Mouse (Mus musculus) urinary bladder, adult 18-20 months (tissue): ENCODE data around the gene Nr6a1.

Experiments used
- DNase-seq, 2 experiments: peaks; one replicate each; pipeline ENCODE4 v3.0.0; 2022; ENCODE audit warnings: low spot score in 2 of 2, mixed read lengths in 2 of 2

The Nr6a1 gene

GRCm38 (mm10) chr2:38714324-38714723, 213.2 kb downstream of the Nr6a1 start, which contains the start of gene Nr5a1:
Gene Nr5a1, minus strand, starts transcription at chr2:38714542.
- DNase-seq: no peak

GRCm38 (mm10) chr2:38713596-38713995, 213.9 kb downstream of the Nr6a1 start:
- DNase-seq: no peak

GRCm38 (mm10) chr2:38712769-38713125, 214.7 kb downstream of the Nr6a1 start:
- DNase-seq: no peak

GRCm38 (mm10) chr2:38712076-38712768, 215.3 kb downstream of the Nr6a1 start:
- DNase-seq: no peak

DNA sequence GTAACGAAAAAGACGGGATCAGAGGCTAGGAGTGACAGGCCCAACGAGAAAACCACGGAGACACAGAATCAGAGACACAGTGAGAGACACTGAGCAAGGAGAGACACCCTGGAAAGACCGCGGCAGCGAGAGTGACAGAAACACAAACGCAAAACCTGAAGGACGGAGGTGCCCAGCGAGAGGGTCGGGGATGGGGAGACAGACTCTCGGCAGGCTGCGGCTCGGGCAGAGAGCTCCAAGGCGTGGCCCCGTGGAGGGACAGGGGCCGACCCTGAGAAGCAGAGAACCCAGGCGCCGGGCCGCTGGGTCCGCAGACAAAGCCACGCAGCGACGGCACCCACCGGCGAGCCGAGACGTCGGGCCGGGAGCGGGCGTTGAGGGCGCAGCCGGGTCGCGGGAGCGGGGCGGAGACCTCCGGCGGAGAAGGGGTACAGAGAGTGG, 216.0 kb downstream of the Nr6a1 start:
- peak in 1 of 2 experiments; percentile 28 for DNase-seq

GRCm38 (mm10) chr2:38710304-38711241, 216.9 kb downstream of the Nr6a1 start:
- DNase-seq: peak in 1 of 2 experiments; percentile 39

DNA sequence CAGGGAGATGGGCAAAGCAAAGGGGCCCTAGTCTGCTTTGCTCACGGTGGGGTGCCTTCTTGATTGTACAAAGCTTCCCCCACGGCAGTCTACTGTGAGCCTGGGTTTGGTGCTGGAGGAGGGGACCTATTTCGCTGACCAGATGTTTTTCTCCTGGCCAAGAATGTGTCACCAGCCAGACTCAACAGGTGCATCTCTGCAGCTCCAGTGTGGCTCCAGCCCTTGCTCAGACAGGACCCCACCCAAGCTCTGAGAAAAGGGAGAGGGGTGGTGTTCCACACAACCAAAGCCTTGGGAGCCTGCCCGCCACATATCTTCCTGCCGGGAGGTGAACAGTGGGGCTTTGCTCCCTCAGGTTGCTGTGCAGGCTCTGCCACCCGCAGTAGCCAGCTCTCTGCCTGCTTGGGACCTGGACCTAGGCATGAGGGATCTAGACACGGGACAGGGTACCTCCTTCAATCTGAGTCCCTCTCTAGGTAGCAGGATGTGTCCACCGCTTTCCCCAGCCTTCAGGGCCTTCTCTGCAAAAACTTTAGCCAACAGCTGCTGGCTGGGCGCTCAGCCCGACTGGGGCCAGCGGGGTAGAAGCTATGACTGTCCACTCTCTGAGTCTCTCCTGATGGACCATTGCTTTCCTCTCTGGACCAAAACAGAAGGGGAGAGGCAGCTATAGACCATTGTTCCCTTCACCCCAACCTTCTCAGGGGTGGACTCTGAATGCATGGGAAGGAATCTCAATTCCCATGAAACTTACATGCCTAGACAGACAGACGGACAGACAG, 218.4 kb downstream of the Nr6a1 start:
- DNase-seq: no peak

GRCm38 (mm10) chr2:38706661-38707060, 220.8 kb downstream of the Nr6a1 start:
- no peak for DNase-seq

DNA sequence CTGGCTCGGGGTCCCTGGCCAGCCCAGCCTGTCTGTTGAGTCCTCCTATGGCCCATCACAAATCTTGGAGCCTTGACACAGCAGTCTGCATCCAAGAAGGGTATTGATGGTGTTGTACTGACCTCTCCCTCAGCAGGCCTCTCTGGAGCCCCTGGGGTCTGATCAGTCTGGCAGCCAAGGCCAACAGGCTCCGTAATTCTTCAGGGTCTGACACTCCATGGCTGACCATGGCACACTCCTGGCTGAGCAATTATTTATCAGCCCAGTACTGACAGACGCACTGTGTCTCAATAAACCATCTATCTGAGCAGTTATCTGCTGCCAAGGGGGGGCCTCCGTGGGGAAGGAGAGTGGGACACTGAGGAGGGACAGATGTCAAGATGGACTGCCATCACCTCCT, 222.5 kb downstream of the Nr6a1 start:
- no peak for DNase-seq

- no peak for DNase-seq
Observed at GRCm38 (mm10) chr2:38704336-38704735, 223.2 kb downstream of the Nr6a1 start.

- no peak for DNase-seq
Observed at GRCm38 (mm10) chr2:38700177-38700576, 227.3 kb downstream of the Nr6a1 start.

GRCm38 (mm10) chr2:38698623-38699022, 228.9 kb downstream of the Nr6a1 start:
- DNase-seq: no peak

DNA sequence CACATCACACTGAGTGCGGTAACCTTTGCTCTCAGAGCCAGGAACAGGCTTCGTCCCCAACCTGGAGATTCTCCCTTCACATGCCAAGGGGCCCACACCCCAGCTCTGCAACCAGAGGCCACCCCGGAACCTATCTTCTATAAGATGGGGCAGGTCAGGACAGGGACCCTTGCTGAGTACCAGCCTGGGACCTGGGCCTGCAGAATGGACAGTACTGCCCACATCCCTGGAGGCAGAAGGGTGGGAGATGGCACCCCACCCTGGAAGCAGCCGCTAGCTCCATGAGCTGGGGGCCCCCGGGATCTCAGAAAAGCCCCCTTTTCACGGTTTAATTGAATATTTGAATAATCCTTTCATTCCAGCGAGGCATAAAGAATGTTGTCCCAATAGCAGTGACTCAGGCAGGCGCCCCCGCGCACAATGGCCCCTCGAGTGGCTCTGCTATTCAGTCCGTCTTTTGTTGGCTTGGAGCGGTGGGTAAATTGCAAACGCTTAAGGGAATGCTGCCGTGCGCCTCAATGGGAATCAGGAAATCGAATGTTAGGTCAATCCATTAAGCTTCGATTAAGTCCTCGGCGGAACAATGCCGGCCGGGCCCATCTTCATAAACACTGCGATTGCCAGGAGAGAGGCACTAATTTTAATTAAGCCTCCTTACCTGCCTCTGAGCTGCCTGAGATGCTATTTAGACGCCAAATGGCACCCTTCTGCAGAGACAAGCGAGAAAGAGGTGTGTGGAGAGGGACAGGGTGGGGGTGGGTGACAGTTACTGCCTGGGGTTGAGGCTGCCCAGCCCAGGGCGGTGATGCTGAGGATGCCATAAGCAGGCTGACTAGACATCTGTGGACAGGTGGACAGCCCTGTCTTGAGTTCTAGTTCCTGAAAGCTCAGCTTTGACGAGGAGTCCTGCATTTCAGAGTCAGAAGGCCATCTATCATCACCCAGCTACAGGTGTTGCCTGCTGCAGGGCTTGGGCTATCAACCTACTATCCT, 230.1 kb downstream of the Nr6a1 start:
- DNase-seq: no peak

DNA sequence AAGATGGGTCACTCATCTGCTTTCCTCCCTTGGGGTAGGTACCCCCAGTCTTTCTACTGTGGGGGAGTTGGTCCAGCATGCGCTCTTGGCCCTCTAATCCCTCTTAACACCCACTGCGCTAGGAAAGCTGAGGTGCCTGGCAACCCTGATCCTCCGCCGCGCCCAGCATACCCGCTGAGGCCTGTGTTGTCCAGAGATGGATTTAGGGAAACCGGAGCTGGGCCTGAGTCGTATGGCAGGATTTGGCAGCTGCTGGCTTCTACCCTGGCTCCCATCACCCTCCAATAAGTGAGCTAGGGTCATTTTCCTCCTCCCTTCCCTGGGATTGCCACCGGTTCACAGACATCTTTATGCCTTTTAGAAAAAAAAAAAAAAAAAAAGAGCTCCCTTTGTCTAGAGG, 231.7 kb downstream of the Nr6a1 start:
- DNase-seq: no peak

GRCm38 (mm10) chr2:38691542-38691941, 235.9 kb downstream of the Nr6a1 start:
- DNase-seq: no peak

DNA sequence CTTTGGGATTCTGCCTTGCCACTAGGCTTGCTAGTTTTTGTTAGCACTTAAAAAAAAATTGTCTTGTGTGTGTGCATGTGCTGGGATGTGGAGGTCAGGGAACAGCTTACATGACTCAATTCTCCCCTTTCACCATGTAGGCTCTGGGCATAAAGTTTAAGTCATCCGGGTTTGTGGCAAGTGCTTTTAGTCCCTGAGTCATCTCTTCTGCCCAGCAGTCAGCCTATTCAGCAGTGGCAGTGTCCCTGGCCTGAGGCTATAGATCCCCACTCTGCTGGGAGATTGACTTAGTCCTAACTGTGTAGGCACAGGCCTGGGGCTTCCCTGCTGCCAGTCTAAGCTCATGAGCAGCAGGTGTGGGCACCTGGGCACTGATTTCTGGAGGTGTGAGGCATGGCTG, 237.6 kb downstream of the Nr6a1 start:
- DNase-seq: no peak

DNA sequence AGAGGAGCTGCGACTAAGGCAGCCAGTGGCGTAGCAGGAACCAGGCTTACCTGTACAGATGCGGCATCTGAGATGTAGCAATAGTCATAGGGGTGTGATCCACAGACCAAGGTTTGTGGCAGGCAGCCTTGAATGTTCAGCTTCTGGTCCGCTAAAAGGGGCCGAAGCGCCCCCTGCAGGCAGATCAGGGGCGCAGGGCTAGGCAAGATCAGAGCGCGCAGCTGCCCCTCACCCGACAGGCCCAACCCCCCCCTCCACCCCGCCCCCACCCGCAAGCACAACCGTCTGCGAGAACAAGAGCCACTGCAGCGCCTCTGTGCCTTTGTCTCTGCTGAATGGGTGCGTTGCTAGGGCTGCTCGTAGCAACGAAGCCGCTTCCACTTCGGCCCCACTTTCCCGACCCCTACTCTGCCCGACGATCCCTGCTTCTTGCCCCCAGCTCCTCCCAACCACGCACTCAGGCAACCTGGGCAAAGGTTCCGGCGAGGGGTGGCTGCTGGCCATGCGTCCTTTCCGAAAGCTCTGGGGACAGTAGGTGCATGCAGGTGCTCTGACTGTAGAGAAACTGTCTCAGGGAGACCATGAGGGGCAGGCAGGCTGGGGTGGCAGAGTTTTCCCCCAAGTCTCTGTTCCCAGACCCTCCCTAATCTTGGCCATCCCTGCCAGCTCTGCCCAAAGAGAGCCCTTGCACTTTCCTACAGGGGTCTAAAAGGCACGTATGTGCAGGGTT, 238.5 kb downstream of the Nr6a1 start:
- DNase-seq: no peak

DNA sequence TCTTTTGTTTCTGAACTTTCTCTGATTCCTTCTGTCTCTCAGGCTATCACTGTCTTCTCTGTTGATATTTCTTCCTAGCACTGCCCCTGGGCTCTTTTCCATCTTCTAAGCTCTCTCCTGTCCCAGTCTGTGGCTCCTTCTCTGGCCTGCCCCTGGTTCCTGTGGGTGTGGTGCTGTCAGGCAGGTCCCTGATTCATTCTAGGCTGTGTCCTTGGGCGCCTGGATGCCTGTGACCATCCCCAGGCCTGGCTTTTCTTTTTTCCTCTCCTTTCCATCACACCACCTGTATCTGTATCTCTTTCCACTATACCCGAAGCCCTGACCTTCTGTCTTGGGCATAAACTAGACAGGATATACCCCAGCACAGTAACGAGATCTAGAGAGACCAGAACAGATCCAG, 241.7 kb downstream of the Nr6a1 start:
- DNase-seq: no peak

DNA sequence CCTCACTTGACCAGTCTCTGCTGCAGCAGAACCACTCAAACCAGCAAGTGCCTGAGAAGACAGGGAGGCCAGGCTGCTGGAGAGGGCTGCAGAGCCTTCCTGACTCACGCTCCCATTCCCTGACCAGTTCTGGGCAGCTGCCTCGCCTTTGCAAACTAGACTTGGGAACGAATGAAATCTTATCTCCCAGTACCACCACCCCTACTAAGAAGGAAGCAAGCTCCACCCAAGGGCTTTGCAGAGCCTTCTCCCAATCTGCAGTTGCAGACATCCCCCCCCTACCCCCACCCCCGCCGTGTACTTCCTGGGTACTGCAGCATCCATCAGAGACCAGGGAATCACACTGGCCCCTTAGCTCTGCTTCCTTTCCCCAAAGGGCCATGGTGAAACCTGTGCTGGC, 244.4 kb downstream of the Nr6a1 start:
- no peak for DNase-seq

DNA sequence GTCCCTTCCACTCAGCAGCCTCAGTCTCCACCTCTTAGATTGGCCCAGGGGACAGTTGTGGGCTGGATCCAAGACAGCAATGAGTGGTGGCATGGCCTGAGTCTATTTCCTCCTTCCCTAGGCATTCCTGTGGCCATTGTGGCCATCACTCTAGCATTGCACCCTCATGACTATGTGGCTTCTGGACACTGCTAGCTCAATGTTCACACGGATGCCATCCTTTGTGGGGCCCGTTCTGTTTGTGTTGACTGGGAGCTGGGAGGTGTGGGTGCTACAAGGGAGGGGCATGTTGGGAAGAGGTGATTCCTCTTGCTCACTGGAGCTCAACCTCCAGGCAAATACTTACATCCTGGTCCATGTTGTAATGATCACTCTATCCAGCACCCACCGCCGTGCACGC, 245.3 kb downstream of the Nr6a1 start:
- DNase-seq: no peak
